Mouse (Mus musculus): ENCODE measurements around the gene Arhgef17.

The Arhgef17 gene

GRCm38 (mm10) chr7:100911246-100911770 lies 20.6 kb downstream of the Arhgef17 start:
- DNase-seq: peak; percentile 75

GRCm38 (mm10) chr7:100908567-100908966 lies 23.3 kb downstream of the Arhgef17 start:
- peak; percentile 59 for DNase-seq

DNA sequence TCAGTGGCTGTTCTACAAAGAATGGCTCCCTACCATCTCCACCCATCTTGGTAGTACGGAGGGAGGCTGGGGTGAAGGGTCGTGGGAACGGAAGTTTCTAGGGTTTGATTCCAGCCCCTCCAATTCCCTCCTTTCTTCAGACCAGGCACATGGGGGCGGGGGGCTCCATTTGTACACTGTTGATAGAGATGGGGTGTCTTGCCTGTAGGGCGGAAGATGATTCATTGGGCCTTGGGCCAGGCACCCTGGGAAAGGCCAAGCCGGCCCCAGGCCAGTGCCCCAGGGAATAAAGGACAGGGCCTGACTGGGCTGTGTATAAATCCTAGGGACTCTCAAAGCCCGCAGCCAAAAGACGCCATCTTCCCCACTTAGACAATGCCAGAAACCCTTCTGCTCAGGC lies 23.8 kb downstream of the Arhgef17 start:
- no peak for DNase-seq

DNA sequence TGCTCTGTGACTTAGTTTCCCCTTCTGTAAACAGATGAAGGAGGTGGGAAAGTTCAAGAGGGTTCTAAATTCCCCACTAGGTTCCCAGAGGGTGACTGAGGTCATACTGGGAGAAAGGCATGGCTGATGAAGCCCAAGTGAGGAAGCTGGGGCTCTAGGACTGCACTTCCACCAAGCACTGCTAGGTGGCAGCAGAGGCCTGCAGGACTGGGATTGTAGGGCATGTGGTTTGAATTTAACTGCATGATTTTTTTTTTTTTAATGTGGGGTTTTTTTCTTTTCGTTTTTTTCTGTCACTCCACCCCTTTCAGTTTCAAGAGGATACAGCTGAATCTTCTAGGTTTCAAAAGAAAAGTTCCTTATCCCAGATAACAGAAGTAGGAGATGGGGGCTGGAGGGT lies 24.7 kb downstream of the Arhgef17 start:
- DNase-seq: peak; percentile 81

DNA sequence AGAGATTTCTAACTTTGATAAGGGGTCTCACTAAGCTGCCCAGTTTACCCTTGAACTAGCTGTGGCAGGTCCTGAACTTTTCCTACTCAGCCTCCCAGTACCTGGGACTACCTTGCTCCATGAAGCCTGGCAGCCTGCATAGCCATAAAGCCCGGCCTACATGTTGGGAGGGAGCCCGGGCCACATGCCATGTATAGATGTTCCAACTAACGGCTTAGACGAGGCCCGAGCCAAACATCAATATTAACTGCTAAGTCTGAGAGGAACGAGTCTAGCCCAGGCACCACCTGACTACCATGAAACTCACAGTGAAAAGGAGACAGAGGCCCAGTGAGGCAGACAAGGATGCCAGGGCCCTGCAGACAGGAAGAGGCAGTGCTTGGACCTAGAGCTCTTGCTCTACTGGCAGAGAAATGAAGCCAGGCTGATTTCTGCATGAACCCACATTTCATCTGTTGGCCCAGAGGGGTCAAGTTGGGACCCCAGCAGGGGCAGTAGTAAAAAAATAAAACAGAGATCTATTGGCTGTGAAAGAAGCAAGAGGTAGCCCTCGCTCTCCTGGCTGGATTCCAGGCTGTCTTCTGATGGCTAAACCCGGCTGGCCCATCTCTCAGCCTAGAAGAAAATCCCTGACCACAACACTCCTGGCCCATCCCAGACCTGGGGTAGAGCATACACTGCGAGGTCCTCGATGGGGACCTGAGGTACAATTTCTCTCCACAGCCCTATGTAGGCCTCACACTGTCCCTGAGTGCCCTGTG lies 25.7 kb downstream of the Arhgef17 start:
- DNase-seq: no peak

GRCm38 (mm10) chr7:100905037-100905436 lies 26.9 kb downstream of the Arhgef17 start:
- no peak for DNase-seq

- no peak for DNase-seq
Measured at GRCm38 (mm10) chr7:100904612-100905011, 27.3 kb downstream of the Arhgef17 start.

DNA sequence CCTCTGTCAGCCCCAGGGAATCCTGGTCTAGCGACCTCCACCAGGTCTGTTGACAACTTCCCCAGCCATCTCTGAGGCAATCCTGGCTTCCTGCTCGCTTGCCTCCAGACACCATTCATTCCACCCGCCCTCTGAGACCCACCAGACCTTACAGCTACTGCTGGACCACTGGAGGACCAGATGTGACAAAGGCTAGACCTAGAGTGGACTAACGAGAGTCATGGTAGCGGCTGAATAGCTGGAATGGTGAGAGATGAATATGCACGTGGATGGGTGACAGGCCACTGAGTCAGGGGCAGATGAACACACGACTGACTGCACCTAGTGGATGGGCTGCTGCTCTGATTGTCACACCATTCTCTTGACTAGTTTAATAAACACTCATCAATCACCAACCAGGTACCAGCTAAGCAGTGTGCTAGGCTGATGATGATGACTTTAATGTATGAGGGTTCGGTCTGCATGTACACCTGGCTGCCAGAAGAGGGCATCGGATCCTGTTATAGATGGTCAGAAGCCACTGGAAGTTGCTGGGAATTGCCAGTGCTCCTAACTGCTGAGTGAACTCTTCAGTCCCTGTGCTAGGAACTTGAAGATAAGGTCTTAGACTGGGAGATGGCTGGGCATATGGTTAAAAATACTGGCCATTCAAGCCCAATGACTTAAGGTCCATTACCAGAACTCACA lies 29.3 kb downstream of the Arhgef17 start:
- peak; percentile 50 for DNase-seq

- no peak for DNase-seq
Measured at GRCm38 (mm10) chr7:100897828-100898227, 34.1 kb downstream of the Arhgef17 start.

GRCm38 (mm10) chr7:100894833-100895226 lies 37.1 kb downstream of the Arhgef17 start:
- DNase-seq: no peak

DNA sequence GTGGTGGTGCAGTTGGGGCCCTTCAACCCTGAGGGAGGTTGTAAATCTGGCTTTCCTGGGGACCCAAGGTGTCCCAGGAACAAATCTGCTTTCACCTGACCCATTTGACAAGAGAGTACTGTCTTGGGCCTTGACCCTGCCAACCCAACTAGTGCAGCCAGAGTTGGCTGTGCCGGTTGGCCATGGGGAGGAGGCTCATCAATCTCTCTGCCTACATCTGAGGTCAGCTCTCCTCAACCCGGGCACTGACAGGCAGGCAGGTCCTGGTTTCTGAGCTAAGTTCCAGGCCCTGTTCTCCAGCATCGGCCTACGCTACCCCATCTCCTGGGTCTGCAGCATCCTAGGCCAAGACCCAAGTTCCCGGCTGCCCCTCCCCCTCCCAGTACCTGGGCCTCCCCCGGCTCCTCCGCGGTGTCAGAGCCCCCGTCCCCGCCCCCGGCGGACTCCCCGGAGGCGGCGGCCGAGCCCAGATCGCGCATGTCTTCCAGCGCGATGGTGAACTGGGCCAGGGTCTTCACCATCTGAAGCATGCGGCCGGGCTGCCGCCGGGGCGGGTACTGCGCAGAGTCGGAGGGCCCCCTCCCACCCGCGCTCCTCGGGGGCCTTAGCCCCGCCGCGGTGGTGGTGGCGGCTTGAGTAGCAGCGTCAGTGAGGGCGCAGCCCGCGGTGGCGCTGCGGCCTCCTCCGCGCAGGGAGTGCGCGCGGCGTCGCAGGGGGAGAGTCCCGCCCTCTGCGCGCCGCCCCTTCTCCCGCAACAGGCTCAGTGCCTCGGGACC lies 37.7 kb downstream of the Arhgef17 start:
- DNase-seq: peak; percentile 81

GRCm38 (mm10) chr7:100893249-100894056 lies 38.5 kb downstream of the Arhgef17 start:
- peak; percentile 64 for DNase-seq

DNA sequence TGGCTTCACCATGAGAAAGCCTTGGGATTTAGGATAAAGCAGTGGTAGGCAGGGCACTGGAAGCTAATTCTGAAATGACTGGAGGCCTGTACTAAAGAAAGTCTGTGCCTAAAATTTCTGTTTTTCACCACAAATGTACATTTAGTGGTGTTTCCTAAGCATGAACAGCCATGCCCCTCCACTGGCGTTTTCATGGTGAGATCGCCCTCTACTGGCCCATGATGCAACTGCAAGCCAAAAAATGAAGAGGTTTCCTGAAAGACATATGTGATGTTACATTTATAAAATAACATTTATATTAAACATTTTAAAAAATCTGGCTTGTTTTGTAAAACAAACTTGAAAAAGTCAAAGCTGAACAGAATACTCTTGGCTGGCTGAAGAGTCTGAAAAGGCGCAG lies 45.4 kb downstream of the Arhgef17 start:
- peak; percentile 56 for DNase-seq

DNA sequence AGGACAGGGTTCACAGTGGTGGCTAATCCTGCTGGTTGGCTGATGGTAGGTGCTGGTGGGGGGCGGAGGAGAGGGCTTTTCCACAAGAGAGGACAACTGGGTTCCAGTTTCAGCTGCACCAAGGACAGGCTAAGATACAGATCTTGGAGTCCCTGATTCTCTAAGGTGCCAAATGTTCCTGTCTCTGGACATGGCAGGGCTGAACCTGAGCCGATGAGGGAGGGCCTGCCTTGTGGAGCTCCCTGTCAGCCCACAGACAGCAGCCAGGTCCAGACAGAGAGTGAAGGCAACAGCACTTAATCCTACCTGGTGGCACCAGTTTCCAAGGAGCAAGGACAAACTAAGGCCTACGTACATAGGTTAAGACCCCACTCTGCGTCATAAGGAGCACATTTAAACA lies 47.4 kb downstream of the Arhgef17 start:
- DNase-seq: no peak

- no peak for DNase-seq
Measured at GRCm38 (mm10) chr7:100881950-100882349, 50.0 kb downstream of the Arhgef17 start.

DNA sequence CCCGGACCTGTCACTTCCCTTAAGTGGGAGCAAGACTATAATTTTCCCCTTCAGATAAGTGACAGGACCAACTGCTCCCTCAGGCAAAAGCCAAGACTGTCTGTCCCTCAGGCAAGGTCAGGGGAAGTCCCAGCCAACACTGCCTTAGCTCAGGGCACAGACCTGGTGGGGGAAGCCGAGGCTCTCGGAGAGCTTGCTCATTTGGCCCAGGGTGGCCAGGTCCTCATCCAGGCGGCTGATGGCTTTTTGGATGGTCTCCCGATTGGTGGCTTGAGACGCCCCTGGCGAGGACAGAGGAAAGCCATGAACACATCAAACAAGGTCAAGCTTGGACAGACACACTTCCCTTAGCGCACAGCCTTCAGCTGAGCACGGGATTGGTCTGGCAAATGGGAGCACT lies 50.4 kb downstream of the Arhgef17 start:
- DNase-seq: no peak

DNA sequence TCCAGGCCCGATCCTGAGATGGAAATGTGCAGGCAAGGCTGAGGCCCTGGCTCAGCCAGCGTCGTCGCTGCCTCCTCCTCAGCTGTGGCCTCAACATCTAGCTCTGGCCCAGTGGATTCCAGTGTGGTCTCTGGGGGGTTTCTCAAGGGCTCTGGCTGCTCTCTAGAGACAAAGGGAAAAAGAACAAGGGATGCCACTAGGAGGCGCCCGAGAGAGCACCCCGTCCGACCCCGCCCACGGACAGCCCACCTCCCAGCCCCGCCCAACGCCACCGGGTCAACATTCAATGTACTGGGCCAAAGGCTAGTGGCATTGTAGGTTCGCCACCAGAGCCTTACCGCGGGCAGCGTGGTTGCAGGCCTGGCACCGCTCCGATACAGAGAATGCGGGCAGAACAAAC lies 52.3 kb downstream of the Arhgef17 start:
- DNase-seq: peak; percentile 84

GRCm38 (mm10) chr7:100876771-100877170 lies 55.1 kb downstream of the Arhgef17 start:
- DNase-seq: no peak

GRCm38 (mm10) chr7:100876293-100876692 lies 55.6 kb downstream of the Arhgef17 start:
- no peak for DNase-seq

GRCm38 (mm10) chr7:100875822-100876221 lies 56.1 kb downstream of the Arhgef17 start:
- no peak for DNase-seq

GRCm38 (mm10) chr7:100873197-100873596 lies 58.7 kb downstream of the Arhgef17 start:
- no peak for DNase-seq

GRCm38 (mm10) chr7:100871892-100872291 lies 60.0 kb downstream of the Arhgef17 start:
- DNase-seq: no peak

GRCm38 (mm10) chr7:100871355-100871754 lies 60.6 kb downstream of the Arhgef17 start:
- DNase-seq: no peak
